Mouse (Mus musculus) spleen, adult 2 months (tissue): ENCODE measurements around the gene Asb6. TPM values are rescaled to one million over a fixed set of nuclear protein-coding genes. Genes with fewer than 3 reads are reported as not detected.

Experiments
- DNase-seq, 2 experiments: peaks; one replicate each; pipeline versions ENCODE4 v3.0.0 to v3.0.0-alpha.2; 2012 to 2021; ENCODE audit warnings: low spot score in 2 of 2, low read depth in 1 of 2
- H3K27ac ChIP-seq: fragments of 200-500 bp; 2 replicates; pipeline ENCODE4 v1.5.1; 2012; ENCODE audit warnings: low read length, inconsistent platforms; ENCODE audit not compliant: insufficient read depth
- H3K27me3 ChIP-seq: fragments of 200-500 bp; 2 replicates; pipeline ENCODE4 v1.6.1; 2012; ENCODE audit warnings: mild to moderate bottlenecking, moderate library complexity, low read length, inconsistent platforms; ENCODE audit not compliant: control insufficient read depth, insufficient read depth
- H3K36me3 ChIP-seq: fragments of 200-500 bp; 2 replicates; pipeline ENCODE4 v1.6.1; 2012; ENCODE audit warnings: mild to moderate bottlenecking, low read length, inconsistent platforms; ENCODE audit not compliant: control insufficient read depth, insufficient read depth
- H3K4me1 ChIP-seq: fragments of 200-500 bp; 2 replicates; pipeline ENCODE4 v1.6.1; 2011; ENCODE audit warnings: inconsistent platforms; ENCODE audit not compliant: control insufficient read depth, insufficient read depth, insufficient read length
- H3K4me3 ChIP-seq: fragments of 200-500 bp; 2 replicates; pipeline ENCODE4 v1.5.1; 2011; ENCODE audit warnings: mild to moderate bottlenecking, inconsistent platforms; ENCODE audit not compliant: insufficient read depth, insufficient read length; ENCODE audit errors: extremely low read depth
- CTCF ChIP-seq: fragments of 200-500 bp; IDR thresholded peaks from 2 replicates; pipeline ENCODE4 v1.5.1; 2011; ENCODE audit warnings: mild to moderate bottlenecking, inconsistent platforms; ENCODE audit not compliant: insufficient read depth, insufficient read length, insufficient replicate concordance; ENCODE audit errors: extremely low read depth
- POLR2A ChIP-seq: fragments of 200-500 bp; IDR thresholded peaks from 2 replicates; pipeline ENCODE4 v1.6.1; 2011; ENCODE audit warnings: low read depth, low read length, inconsistent platforms
- WGBS: fragments of 180-500 bp; shearing (Covaris S2); methylation state at CpG from one replicate; pipeline ENCODE4 v1.1.7; 2018; 5-methylcytosine and 5-hydroxymethylcytosine counted together
- polyA plus RNA-seq: library from polyadenylated mRNA; depleted of rRNA; stranded (reverse); fragments of >200 nt; gene quantifications from 2 replicates; pipeline ENCODE4 v1.2.3, GENCODE M21; 2012

The Asb6 gene
- polyA plus RNA-seq, 1 experiment, result 51.5 TPM

- TF ChIP-seq CTCF, result no peak
- no peak for TF ChIP-seq POLR2A
- no peaks in the 10 kb centered on the region for H3K4me1 ChIP-seq
- H3K27ac ChIP-seq, result no peak overlapping the region
- peaks cover 3% of the 10 kb centered on the region for H3K27me3 ChIP-seq
- WGBS, result 59% methylated on average over 4 of the region's 4 CpGs
- H3K4me3 ChIP-seq, result no peak overlapping the region
- no peak for DNase-seq
- no peaks in the 10 kb centered on the region for H3K36me3 ChIP-seq
Observed at GRCm38 (mm10) chr2:30787466-30787865, 42.7 kb downstream of the Asb6 start.

DNA sequence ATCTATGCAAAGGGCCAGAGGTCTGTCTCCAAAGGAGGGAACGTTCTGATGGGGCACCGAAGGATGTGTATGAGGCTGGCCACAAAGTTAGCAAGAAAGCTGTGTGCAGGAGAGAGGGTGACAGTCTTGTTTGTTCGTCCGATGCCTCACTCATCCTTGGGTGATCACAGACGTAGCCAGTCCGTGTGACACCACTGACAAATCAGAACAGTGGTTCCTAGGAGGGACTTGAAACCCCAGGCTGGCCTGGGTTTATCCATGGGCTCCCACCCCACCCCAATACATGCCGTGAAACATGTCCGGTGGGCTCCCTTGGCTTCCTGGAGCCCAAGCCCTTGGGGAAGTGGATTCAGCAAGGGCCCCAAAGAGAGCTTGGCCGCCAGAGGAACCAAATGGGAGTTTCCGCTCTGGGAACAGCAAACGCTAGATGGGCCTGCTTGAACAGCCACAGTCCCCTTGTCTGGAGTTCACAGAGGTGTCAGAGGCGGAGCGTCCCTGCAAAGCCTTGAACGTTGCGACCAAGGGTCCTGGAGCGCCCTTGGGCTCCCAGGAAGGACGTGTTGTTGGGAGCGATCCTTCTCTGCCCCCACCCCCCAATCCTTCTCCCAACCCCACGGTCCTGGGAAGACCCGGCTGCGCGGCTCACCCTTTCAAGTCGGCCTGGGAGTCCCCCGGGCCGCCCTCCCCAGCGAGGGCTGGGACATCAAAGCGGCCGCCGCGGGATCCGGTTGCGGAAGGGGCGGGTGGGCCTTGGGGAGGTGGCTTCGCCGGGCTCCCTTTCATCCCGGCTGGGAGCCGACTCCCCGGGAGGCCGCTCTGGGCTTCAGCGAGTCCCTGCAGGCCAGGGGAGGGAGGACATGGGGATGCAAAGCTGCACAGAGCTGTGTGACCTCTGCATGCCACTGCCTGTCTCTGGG, 45.8 kb downstream of the Asb6 start:
- TF ChIP-seq CTCF (no peak), POLR2A (no peak)
- 14% methylated on average over 39 of the region's 40 CpGs for WGBS
- Histone ChIP-seq H3K4me3 (peak overlapping the region; percentile 12; the same call in 1 of the 2 replicates), H3K4me1 (no peaks in the 10 kb centered on the region), H3K36me3 (no peaks in the 10 kb centered on the region), H3K27ac (peak overlapping the region; percentile 7; the same call in 1 of the 2 replicates), H3K27me3 (peaks cover 3% of the 10 kb centered on the region)
- DNase-seq, result no peak

DNA sequence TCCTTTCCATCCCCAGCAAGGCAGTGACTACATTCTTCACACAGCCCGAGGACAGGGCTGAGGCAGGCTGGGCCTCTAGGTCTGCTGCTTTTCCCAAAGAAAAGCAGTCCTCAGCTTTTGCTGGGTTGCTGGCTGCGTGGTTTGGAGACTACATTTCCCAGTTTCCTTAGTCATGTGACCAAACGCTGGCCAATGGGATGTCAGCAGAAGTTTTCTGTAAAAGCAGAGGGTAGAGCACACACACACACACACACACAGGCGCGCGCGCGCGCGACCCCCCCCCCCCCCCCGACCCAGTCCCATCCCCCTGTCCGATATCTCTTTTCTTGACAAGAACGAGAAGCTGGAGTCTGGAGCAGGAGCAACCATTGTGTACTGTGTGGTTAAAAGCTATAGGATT, 46.8 kb downstream of the Asb6 start:
- H3K27ac ChIP-seq, result no peak overlapping the region
- DNase-seq, result peak in 1 of 2 experiments; percentile 43

DNA sequence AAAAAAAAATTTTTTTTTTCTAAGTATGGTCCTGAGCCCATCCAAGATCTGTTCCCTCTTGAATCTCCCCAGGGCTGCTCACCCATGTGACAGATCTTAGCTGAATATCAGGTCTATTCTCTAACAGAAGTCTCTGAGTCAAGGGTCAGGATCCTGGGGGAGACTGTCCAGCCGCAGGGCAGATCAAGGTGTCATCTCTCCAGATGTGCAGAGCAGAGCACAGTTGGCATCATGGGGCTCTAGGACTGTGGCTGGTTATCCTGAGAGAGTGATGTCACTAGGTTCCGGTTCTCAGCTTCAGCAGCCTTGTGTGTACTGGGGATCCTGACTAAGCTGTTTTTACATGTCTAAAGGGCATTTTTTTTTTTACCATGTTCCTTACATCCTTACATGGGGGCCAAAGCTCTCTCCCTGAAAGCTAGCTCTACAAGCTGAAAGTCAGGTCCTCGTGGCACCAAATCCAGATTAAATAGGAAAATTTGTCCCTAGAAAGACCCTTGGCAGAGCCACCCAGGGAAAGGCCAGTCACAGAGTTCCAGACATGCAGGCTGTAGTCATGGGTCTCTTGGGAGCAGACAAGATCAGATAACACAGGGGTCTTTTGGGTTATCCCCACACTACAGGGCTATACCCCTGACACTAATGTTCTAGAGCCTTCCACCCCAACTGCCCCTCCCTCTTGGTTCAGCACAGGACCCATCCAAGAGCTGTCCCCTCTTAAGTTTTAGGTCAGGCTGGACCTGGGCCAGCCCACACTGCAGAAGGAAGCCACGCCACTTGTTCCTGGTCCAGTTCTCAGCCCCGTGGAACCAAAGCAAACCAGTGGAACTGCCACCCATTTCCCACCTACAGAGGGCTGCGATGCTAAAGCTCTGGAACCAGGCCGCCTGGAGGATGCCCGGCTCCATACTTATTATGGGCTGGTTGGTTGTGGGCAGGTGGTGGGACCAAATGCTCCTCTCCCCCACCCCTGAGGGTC, 47.5 kb downstream of the Asb6 start:
- no peaks in the 10 kb centered on the region for H3K36me3 ChIP-seq
- peaks cover 3% of the 10 kb centered on the region for H3K27me3 ChIP-seq
- no peaks in the 10 kb centered on the region for H3K4me1 ChIP-seq
- 77% methylated on average over 8 of the region's 8 CpGs for WGBS
- H3K4me3 ChIP-seq, result no peak overlapping the region
- H3K27ac ChIP-seq, result no peak overlapping the region
- no peak for DNase-seq
- TF ChIP-seq CTCF (no peak), POLR2A (no peak)

More for the DNA sequence above, 46.8 kb downstream of the Asb6 start:
- no peak for TF ChIP-seq POLR2A
- TF ChIP-seq CTCF, result no peak
- WGBS, result 4% methylated on average over 13 of the region's 13 CpGs
- H3K4me3 ChIP-seq, result no peak overlapping the region
- no peaks in the 10 kb centered on the region for H3K36me3 ChIP-seq
- H3K4me1 ChIP-seq, result no peaks in the 10 kb centered on the region
- H3K27me3 ChIP-seq, result peaks cover 3% of the 10 kb centered on the region

GRCm38 (mm10) chr2:30779241-30779640, 50.9 kb downstream of the Asb6 start:
- no peaks in the 10 kb centered on the region for H3K4me1 ChIP-seq
- H3K36me3 ChIP-seq, result no peaks in the 10 kb centered on the region
- H3K27ac ChIP-seq, result no peak overlapping the region
- no peaks in the 10 kb centered on the region for H3K27me3 ChIP-seq
- TF ChIP-seq POLR2A (no peak), CTCF (no peak)
- WGBS, result 68% methylated on average over 5 of the region's 5 CpGs
- H3K4me3 ChIP-seq, result no peak overlapping the region
- no peak for DNase-seq

- no peak overlapping the region for H3K4me3 ChIP-seq
- no peak for DNase-seq
- H3K27ac ChIP-seq, result no peak overlapping the region
- H3K27me3 ChIP-seq, result no peaks in the 10 kb centered on the region
- H3K36me3 ChIP-seq, result no peaks in the 10 kb centered on the region
- no peak for TF ChIP-seq POLR2A
- no peak for TF ChIP-seq CTCF
- 81% methylated on average over 4 of the region's 4 CpGs for WGBS
- H3K4me1 ChIP-seq, result no peaks in the 10 kb centered on the region
Observed at GRCm38 (mm10) chr2:30778235-30778634, 51.9 kb downstream of the Asb6 start.
